Mouse (Mus musculus) kidney, adult 2 months (tissue): Measurements from ENCODE around the gene Vars2.

Experiments
- CTCF ChIP-seq: fragments of 200-500 bp; conservative IDR thresholded peaks from 2 replicates; pipeline ENCODE4 v1.5.1; 2011; ENCODE audit warnings: low read depth, mild to moderate bottlenecking, control low read depth, low read length, moderate library complexity, mixed read lengths; ENCODE audit not compliant: insufficient read depth, insufficient read length
- POLR2A ChIP-seq: fragments of 200-500 bp; IDR thresholded peaks from one replicate; pipeline ENCODE4 v1.6.1; 2011; ENCODE audit warnings: low read depth, low read length, control low read depth

- TF ChIP-seq POLR2A (no peak), CTCF (no peak)
These were observed 21.2 kb upstream of the Vars2 start for GRCm38 (mm10) chr17:35688347-35689175.
